Mouse (Mus musculus) cortical plate, adult 2 months (tissue): Measurements from ENCODE around the gene Tln1. TPM values are rescaled to one million over a fixed set of nuclear protein-coding genes. Genes with fewer than 3 reads are reported as not detected.

Experiments used
- H3K27ac ChIP-seq: fragments of 200-500 bp; 2 replicates; pipeline ENCODE4 v1.5.1; 2012; ENCODE audit warnings: low read length, control low read depth, inconsistent platforms; ENCODE audit not compliant: insufficient read depth
- H3K4me1 ChIP-seq: fragments of 200-500 bp; 2 replicates; pipeline ENCODE4 v1.6.1; 2011; ENCODE audit warnings: low read length; ENCODE audit not compliant: control insufficient read depth, insufficient read depth
- H3K4me3 ChIP-seq: fragments of 200-500 bp; 2 replicates; pipeline ENCODE4 v1.5.1; 2011; ENCODE audit warnings: mild to moderate bottlenecking, low read length, control low read depth; ENCODE audit not compliant: insufficient read depth
- CTCF ChIP-seq: fragments of 200-500 bp; IDR thresholded peaks from 2 replicates; pipeline ENCODE4 v1.5.1; 2011; ENCODE audit warnings: mild to moderate bottlenecking, control low read depth, low read length; ENCODE audit not compliant: insufficient read depth; ENCODE audit errors: extremely low read depth
- POLR2A ChIP-seq: fragments of 200-500 bp; IDR thresholded peaks from 2 replicates; pipeline ENCODE4 v1.6.1; 2011; ENCODE audit warnings: mild to moderate bottlenecking, low read length, control low read depth; ENCODE audit not compliant: insufficient read depth; ENCODE audit errors: extremely low read depth
- polyA plus RNA-seq: library from polyadenylated mRNA; depleted of rRNA; stranded (reverse); fragments of >200 nt; gene quantifications from 2 replicates; pipeline ENCODE4 v1.2.3, GENCODE M21; 2012

Gene Tln1
- polyA plus RNA-seq, 1 experiment, result 44.3 TPM

DNA sequence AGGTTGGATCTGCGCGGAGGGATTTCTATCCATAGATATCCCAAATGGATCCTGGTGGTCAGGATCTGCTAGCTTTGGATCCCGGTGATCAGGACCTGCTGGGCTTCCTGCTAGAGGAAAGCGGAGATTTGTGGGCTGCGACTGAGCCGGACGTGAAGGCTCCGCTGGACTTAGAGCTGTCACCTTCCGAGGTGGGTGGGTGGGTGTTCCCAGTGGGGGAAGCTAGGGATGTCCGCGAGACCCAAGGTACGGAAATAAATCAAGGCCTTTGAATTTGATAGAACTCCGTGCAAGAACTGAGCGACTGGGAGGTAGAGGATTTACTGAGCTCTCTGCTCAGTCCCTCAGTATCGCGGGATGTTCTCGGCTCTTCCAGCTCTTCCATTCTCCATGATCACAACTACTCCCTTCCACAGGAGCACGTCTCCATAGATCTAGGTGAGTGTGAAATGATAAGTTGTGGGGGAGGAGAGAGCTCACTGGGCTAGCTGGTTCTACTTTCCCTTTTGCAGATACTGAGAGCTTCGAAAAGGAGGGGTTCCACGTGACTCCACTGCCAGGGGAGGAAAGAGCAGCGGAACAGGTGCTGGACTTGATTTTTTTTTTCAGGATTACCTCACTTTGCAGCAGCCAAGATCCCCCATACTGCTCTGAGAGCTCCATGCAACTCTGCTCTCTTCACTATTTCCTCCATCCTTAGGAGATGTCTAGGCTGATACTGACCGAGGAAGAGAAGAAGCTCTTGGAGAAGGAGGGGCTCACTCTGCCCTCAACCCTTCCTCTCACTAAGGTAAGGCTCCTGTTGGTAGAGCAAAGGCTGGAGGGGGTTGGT, 494 bp upstream of the Tln1 start:
- peaks cover 10% of the 10 kb centered on the region for H3K4me1 ChIP-seq
- no peak overlapping the region for H3K27ac ChIP-seq
- H3K4me3 ChIP-seq, result peak overlapping the region; percentile 71
- TF ChIP-seq CTCF, result no peak
- no peak for TF ChIP-seq POLR2A

GRCm38 (mm10) chr4:43561436-43561996, 975 bp downstream of the Tln1 start:
- TF ChIP-seq POLR2A (no peak), CTCF (no peak)
- peak overlapping the region; percentile 71 for H3K4me3 ChIP-seq
- H3K4me1 ChIP-seq, result peaks cover 10% of the 10 kb centered on the region
- H3K27ac ChIP-seq, result peak overlapping the region; percentile 30

DNA sequence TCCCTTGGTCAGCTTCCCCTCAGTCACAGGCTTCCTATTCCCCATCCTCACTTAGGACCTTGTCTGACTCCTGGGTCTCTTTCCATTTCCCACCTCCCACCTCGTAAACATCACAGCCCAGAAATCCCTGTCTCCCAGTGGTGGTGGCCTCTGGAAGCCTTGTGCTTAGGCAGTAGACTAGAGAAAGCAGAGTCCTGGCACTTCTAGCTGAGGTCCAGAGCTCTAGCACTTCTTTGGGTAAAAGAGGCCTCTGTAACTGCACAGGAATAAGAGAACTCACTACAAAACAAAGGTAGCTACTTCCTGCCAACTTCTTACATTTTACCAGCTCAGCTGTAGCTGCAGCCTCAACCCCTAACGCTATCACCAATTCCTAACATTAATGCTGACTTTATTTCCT, 1.5 kb downstream of the Tln1 start:
- TF ChIP-seq POLR2A (no peak), CTCF (no peak)
- H3K27ac ChIP-seq, result no peak overlapping the region
- peak overlapping the region; percentile 15 for H3K4me3 ChIP-seq
- peaks cover 10% of the 10 kb centered on the region for H3K4me1 ChIP-seq

- TF ChIP-seq CTCF (no peak), POLR2A (no peak)
- peaks cover 10% of the 10 kb centered on the region for H3K4me1 ChIP-seq
- no peak overlapping the region for H3K4me3 ChIP-seq
- H3K27ac ChIP-seq, result no peak overlapping the region; the same call in 1 of the 2 replicates
Measured at GRCm38 (mm10) chr4:43560243-43560611, 2.3 kb downstream of the Tln1 start.

DNA sequence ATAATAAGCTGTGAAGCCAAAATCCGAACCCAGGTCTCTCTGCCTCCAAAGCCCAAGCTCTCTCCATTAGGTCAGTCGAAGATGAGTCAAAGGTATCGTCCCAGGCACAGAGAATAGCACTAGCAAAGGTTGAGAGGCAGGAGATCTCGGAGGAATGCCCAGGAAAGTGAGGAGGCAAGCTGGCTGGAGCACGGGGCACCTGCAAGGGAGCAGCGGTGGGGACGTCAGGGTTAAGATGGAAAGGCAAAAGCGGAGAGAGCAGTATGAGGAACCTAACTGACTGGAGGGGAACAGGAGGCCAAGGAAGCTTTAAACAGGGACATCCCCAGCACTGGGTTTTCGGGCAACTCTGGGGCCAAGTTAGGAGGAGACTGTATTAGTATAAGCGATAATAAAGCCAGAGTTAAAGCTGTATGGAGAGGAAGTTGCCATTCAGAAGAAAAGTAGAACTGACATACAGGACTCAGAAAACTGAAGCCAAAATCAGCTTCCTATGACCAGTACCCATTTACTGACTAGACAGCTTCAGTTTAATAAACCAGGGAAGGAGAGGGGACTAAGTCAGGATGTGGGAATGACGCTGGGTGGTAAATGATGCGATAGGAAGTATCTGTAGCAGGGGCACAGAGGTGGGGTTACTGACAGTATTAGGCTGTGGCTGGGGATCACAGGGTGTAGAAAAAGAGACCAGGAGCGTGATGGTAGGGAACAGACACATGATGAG, 2.8 kb downstream of the Tln1 start:
- peaks cover 10% of the 10 kb centered on the region for H3K4me1 ChIP-seq
- no peak overlapping the region; the same call in 1 of the 2 replicates for H3K27ac ChIP-seq
- H3K4me3 ChIP-seq, result no peak overlapping the region
- no peak for TF ChIP-seq POLR2A
- TF ChIP-seq CTCF, result no peak

DNA sequence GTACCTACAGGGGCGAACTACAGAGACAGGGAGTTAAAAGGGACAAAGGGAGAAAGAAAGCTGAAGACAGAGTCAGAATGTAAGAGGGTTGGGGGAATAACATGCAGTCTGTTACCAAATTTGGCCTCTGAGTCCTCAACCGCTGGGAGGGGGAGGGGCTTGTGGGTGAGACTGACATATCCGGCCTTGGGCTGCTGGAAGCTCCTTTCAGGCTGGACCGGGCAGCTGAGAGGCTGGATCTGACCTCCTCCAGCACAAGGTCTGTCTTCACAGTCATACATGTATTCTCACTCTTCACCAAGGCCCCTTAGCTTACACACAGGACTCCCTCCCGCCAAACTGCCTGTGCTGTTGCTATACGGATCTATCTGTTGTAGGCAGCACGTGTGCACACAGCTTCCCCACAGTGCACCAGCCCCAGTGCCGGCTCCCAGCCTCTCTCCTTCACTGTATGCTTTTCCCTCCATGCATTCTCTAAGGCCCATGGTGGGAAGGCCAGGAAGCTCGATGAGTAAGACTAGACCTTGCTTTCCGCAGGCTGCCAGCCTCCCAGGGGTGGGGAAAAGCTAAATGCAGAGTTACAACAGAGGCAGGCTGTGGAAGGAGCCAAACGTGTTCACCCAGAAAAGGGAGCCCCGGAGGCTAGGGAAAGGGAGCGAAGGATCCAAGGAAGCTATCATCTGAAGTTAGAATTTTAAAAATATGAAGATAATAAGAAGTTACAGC, 3.7 kb downstream of the Tln1 start:
- H3K4me3 ChIP-seq, result no peak overlapping the region
- H3K27ac ChIP-seq, result no peak overlapping the region
- H3K4me1 ChIP-seq, result peaks cover 8% of the 10 kb centered on the region
- TF ChIP-seq CTCF, result no peak
- no peak for TF ChIP-seq POLR2A

- Histone ChIP-seq H3K4me1 (peaks cover 5% of the 10 kb centered on the region), H3K4me3 (no peak overlapping the region), H3K27ac (no peak overlapping the region)
- TF ChIP-seq POLR2A, result no peak
- TF ChIP-seq CTCF, result no peak
Measured at GRCm38 (mm10) chr4:43558028-43558630, 4.4 kb downstream of the Tln1 start.

- no peak overlapping the region for H3K27ac ChIP-seq
- no peak overlapping the region for H3K4me3 ChIP-seq
- H3K4me1 ChIP-seq, result peaks cover 5% of the 10 kb centered on the region
- TF ChIP-seq POLR2A (no peak), CTCF (no peak)
Measured at GRCm38 (mm10) chr4:43555926-43556325, 6.6 kb downstream of the Tln1 start.

DNA sequence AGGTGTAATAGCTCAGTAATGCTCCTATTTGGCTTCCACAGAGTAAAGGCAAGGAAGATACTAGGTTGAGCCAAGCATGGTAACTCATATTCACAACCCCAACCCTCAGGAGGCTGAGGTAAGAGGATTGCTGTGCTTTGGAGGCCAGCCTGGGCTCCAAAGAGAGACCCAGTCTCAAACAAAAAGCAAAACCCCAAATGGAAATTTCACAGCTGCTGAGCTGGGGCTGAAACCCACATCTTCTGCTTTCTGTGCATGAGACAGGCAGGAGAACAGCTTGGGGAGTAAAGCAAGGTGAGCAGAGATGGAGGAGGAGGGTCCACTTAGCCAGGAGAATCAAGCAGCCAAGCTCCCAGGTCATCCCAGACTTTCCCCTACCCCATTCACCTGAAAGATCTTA, 8.6 kb downstream of the Tln1 start:
- H3K4me3 ChIP-seq, result no peak overlapping the region
- no peak for TF ChIP-seq CTCF
- TF ChIP-seq POLR2A, result no peak
- H3K27ac ChIP-seq, result no peak overlapping the region
- peaks cover 3% of the 10 kb centered on the region; the same call in 1 of the 2 replicates for H3K4me1 ChIP-seq
